Mouse (Mus musculus) right cerebral cortex, postnatal 25 days (tissue): ENCODE data around the gene Med23.
A peak's percentile ranks its signal among the peaks of the same experiment; 100 is the strongest.

ENCODE experiments used
- DNase-seq: peaks from one replicate; pipeline ENCODE4 v3.0.0; 2022

Med23 gene

DNA sequence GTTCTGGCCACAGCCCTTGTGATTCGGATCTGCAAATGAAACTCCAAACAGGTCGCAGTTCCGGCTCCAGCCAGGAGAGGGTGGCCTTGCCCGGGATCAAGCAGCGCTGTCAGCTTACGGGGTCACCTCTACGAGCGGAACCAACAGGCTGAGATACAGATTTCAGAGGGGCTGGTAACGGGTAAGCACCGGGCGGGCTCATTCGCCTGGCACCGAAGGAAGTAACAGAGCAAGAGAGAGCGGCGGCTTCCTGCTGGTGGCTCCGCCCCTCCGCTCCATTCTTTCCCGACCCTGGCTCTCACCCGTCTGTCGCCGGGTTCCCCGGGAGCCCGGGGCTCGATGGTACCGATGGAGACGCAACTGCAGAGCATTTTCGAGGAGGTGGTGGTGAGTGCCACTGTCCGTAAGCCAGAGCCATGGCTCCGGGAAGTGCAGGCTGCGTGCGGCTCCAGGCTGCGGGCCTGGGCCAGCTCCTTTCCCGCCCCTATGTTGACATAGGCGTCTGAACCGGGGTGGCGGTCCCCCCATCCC, at the start of gene Med23:
Gene Med23 (plus strand): TSS at position 227 of the 531 bp plus-strand sequence.
- DNase-seq: peak; percentile 96

DNA sequence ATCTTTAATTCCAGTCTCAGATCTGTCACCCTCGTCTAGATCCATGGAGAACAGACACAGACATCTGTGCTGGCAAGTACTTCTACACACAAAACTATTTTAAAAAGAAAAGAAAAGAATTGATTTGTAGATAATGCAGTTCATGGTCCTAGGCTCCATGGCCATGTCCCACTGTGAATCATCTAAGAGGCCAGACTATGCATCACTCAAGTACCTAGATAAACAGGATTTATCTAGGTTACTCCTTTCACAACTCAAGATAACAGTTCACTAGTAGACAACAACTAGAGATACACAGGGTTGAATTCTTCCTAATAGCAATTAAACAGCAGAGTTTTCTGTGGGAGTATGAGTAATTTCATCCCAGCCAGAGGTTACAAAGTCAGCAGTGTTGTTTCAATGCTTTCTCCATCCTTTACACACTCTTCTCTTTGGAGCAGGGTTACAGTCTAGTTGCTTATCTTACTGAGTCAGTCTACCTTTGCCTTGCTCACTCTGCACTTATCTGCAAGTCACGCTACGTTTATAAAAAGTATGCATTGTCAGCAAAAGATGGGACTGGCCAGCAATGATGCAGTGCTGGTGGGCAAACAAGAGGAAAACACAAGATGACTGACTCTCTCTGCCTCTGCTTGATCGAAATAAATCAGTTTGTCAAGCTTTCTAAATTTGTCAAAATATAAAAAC, 47.7 kb upstream of the Med23 start:
- no peak for DNase-seq

DNA sequence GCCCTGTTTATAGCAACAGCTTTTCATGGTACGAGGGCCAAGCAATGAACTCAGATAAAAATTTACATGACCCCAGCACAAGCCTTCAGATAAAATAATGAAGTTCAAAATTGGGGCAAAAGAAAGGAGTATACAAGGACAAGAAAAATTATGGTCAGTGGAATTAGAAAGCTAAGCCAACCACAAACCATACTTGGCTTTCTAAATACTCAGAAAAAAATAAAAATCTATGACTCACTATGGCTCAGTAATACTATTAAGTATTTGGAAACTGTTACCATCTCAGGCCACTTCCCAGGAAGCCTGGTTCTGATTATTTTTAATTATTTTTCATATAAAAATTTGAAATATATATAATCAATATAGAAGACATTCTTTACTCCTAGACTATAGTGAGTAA, 46.9 kb upstream of the Med23 start:
- no peak for DNase-seq

DNA sequence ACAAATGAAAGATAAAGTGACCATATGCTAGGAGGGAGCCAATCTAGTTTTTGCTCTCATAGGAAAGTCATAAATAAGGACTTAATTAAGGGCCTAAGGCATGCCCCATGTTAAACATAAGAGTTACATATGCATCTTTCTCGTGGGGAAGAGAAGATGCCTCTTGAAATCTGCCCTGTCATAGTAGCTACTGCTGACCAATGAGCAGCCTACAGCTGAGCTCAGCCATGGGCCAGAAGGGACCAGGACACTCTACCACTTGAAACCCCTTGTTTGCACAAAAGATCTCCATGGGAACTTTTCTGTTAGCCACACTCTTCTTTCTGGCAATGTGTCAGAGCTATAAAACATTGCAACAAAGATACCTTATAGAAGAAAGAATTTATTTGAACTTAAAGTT, 46.5 kb upstream of the Med23 start:
- DNase-seq: no peak

DNA sequence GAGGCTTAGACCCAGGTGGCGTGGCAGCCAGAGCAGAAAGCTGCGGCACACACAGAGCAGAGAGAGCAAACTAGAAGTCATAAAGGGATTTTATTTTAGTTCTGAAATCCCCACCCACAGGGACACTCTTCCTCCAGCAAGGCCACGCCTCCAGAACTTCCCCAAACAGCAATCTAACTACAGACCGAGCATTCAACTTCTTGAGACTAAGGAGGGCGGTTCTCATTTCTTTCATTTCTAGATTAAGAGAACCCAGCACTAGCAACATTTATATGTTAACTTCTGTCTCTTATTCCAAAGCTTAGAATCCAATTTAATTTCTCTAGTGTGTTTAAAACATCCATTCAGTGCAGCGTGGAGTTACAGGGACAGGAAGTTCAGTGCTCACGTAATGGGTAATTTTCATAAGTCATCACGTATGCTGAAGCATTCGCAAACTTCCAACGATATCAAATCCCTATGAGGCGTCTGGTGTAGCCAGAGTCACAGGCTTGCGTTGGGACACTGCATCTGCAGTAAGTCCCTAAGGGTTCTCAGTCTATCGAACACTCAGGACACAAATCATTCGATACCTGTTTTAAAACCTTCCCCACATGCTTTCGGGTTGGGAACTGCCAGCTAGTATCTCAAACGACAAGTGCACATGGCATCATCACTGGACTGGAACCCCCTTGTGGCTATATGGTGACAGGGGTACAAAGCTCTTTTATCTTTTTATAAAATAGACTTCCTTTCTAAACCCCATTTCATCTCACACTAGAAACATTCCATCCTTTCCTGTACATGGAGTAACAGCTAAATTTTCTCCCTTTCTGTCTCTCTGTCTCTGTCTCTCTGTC, 45.9 kb upstream of the Med23 start:
- no peak for DNase-seq

DNA sequence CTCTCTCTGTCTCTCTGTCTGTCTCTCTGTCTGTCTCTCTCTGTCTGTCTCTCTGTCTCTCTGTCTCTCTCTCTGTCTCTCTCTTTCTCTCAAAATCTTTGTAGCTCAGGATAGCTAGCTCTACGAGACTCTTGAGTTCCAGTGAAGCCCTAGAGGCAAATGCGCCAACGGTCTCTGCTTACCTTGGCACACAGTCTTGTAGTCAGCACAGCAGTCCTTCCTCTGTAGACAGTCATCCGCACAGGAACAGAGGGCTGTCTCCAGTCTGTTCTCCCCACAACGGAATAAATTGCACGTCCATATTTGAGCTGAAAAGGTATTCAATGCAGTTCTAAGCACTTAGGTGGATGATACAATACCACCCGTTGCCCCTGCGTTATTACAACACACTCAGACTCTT, 45.2 kb upstream of the Med23 start:
- no peak for DNase-seq

DNA sequence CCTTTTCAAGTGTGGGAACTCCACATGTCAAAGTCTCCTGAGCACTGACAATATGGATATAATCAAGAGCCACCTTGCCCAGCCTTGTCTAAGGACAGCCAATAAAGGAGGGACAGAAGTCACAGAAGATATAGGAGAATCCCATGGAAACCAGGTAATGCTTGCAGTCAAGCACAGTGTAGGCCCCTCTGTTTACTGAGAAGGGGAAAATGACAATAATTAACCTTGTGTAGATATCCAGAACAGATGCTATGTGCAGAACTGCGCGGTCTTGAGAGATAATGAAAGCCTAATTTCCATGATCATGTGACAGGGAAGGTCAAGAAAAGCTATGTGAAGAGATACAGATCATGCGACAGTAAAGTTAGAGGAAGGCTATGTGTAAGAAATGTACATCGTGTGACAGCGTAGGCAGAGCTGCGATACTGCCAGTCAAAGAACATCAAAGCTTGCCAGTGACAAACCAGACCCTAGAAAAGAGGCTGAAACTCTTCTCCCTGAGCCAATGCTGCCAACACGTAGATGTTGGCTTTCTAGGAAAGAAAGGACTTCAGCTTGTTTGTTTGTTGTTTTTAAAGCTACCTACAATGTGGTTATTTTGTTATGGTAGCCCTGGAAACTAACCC, 44.2 kb upstream of the Med23 start:
- DNase-seq: no peak

DNA sequence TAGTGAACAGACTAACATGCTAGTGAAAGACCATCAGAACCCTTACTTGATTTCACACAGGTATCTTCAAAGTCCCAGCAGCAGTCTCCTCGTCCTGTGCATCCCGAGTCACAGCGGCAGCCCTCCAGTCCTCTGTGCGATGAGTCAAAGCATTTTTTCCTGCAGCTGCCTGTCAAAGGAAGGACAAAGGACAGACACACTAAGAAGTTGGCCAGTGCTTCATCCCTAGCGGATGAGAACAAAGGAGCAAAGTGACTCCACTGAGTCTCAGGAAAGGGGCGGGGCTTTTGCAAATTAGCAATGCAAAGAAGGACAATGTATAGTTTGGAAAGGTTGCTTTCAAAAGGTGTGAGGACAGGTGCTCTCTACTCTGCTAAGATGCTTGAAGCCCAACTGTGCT, 43.7 kb upstream of the Med23 start:
- no peak for DNase-seq

DNA sequence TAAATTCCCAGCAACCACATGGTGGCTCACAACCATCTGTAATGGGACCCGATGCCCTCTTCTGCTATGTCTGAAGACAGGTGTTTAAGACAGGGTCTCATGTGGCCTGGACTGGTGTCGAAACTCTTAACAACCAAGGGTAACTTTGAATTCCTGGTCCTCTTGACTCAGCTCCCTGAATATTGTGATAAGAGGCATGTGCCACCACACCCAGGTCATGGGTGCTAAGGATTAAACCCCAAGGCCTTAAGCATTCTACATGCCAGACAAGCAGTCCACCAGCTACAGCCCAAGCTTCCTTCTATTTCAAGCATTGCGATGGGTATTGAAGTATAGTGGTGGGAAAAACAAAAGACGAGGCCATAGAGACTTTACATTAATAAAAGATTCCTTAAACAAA, 41.6 kb upstream of the Med23 start:
- no peak for DNase-seq

DNA sequence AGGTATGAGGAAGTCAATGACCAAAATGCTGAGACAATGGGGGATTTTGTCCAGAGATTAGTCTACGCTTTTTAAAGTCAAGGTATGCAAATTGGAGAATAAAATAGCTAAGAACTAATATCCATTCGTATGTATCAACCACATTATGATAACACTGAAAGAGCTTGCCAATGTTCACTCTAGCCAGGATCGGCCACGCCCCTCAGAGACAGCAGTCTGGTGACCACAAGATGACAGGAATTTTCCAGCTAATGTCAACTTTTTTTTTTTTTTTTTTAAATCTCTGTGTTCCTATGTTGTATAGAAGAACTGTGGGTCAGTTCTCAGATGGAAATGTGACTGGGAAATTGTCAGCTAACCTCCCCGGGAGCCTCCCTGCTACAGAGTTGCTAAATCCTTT, 39.3 kb upstream of the Med23 start:
- DNase-seq: no peak

DNA sequence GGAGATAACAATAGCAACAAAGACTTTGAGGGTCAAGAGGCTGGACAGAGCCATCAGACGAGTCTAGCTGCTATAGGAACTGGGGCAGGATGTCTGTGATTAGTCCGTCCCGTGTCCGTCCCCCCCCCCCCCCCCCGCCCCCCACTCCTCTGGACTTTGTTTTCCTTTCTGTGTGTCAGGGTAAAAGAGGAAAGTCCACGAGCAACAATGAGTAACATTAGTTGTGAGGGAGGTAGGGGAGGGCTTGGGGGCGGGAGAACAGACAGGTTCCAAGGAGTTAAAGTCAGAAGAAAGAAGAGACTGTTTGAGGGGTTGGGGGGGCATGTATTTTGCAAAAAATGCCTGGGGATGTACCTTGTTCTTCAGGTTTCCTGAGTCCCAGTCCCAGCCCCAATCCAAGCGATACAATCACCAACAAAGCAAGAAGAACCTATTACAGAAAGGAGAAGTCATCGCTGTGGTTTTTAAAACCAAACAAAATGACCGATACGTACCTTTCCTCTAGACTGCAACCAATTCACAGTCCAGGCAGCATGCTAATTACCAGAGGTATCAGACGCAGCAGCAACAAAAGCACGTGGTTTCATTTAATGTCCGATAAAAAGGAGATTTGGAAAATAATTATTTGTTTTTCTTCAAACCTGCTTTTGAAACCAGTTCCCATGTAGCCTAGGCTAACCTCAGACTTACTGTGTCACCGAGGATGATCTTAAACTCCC, 38.2 kb upstream of the Med23 start:
- no peak for DNase-seq

DNA sequence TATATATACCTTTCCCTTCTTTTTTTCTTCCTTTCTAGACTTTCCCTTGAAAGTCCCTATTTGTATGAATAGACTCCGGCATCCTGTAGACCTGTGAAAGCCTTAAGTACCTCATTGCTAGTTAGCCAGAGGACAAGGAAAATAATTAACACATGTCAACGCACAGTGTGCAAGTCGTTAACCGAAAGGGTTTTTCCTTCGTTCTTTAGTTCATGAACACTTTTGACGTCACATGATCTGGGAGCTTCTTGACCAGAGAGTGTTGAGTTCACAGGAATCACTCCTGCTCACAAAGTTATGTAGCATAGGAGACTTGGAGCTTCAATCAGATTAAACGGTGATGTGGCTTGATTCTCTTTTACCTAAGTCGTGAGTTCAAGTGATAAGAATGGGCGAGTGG, 37.5 kb upstream of the Med23 start:
- no peak for DNase-seq

DNA sequence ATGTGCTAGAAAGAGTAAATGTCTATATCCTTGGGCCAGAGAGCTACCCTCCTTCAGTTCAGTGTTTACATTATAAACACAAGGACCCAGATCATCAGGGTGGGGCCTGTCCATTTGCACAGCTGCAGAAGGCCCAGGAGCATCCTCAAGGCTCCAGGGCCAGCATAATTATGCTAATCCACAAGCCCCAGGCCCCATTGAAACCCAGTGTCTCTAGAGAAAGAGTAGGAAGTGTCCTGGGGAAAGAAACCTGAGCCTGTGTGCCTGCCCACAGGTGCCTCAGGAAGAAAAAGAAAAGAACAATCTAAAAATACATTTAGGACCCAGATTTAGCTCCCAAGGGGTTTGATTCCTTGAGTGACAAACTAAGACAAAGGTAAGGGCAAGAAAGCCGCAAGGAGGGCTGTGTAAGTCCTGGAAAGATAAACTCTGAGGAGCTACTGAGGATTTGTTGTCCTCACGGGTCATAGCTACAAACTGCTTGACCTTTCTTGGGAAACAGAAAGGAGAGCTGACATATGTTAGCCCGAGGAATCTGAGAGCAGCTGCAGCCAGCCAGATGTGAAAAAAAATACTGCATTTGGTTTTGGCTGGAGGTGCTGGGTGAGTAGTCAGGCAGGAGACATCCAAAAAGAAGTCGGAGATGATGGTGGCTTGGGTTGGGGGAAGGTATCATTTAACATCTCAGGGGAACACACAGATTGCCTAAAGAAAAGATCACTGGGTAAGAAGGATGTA, 35.0 kb upstream of the Med23 start:
- no peak for DNase-seq

DNA sequence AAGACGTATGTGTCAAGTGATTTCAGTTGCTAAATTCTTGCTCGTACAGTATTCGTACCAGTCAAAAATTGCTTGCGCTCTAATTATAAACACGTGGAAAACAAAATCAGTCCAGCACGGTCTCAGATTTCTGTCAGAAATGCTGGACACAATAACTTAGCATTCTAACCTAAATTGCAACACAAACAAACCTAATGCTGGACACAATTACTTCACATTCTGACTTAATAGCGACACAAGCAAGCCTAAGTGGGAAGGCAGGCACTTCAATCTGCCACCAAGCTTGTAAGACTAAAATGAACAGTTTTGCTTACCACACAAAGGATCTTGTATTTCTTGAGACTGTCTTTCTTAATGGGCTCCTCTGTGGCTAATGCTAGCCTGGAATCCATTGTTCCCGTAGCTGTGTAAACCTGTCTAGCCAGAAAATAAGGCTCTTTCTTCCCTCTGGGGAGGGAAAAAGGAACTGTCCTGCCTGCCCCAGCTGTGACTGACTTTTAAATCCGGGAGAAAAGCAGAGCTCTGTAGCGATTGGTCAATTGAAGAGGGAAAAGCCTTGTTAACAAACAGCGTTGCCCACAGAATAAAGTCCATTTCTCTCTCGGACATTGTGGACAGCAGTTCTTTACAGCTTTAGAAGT, 34.0 kb upstream of the Med23 start:
- DNase-seq: no peak

DNA sequence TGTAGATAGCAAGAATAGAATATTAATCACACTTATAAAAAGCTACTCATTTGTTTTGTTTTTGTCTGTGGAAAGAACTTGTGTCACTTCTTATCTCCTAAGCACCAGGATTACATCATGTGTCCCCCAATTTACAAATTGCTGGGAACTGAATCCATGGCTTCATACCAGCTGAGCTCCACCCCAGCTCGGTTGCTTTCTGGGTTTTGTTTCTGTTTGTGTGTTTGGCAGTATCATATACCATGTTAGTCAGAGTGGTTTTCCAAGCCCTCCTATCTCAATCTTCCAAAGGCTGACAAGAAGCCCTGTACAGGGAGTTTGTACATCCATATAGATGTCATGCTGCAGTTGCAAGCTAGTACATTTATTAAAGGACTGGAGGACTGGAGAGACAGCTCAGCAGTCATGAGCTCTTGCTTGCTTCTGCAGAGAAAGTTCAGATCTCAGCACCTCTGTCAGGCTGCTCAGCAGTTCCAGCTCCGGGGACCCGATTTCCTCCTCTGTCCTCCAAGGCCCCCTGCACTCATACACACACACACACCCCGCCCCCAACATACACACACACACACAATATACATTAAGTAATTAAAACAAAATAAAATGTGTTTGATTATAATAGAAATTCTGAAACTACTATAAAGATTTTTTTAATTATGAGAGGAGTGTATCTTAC, 33.3 kb upstream of the Med23 start:
- DNase-seq: no peak

DNA sequence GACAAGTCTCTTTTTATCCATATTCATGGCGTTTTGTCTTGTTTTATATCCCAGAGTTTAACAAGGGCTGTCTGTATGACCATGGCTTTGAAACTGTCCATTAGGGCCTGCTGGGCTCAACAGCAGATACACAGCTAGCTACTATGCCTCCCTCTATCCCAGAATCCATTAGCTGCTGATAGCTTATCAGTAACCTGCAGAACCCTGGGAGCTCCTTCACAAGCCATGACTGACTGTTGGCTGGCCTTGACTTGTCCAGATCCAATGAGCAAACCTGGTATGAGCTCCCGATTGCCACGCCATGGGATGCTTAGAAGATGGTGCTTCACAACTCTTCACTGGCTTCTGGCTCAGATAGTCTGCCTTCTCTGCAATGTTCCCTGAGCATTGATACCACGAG, 29.0 kb upstream of the Med23 start:
- no peak for DNase-seq

DNA sequence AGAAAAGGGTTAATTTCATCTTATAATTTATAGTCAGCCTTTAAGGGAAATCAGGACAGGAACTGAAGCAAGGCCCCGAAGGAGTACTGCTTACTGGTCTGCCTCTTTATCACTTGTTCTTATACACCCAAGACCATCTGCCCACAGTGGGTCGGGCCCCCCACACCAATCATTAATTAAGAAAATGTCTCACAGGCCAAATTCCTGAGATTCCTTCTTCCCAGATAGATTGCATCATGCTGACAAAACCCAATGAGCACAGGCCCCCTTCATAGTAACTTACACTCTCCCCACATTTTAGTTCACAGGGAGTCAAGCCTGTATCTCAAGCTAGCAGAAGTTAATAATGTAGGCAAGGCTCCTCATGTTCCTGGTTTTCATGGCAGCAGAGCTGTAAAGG, 27.8 kb upstream of the Med23 start:
- DNase-seq: no peak

DNA sequence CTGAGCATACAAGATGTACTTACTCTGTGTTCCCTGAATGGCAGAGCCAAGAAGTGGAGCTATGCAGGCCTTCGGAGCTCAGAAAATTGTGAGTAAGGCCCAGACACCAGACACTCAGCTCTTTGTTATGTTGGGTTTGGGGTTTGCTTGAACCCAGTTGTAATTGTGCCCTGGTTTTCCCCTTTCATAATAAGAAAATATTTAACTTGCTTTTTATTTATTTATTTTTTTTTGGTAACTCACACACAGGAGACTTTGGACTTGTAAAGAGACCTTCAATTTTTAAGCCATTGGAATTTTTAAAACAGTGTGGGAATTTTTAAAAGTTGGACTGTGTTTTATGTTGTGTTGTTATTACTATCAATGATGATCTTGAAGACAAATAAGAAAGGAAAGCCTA, 27.1 kb upstream of the Med23 start, which contains the start of gene Enpp3:
Gene Enpp3 (minus strand): TSS at position 148 of the 400 bp plus-strand sequence.
- DNase-seq: no peak

DNA sequence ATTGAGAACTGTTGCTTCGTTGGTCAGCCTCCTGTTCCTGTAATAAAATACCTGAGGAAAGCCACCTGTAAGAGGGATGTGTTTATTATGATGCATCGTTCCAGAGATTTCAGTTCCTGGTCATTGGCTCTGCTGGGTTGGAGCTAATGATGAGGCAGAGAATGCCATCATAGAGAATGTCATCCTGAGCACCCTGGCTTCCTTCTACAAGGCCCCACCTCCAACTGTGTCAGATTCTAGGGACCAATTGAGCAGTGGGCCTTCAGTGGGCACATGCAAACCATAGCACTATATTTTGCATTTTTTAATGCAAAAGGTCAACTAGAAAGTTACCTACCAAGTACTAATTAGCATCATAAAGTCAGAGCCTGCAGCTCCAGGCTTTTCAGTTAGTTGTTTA, 6.6 kb upstream of the Med23 start:
- DNase-seq: no peak

DNA sequence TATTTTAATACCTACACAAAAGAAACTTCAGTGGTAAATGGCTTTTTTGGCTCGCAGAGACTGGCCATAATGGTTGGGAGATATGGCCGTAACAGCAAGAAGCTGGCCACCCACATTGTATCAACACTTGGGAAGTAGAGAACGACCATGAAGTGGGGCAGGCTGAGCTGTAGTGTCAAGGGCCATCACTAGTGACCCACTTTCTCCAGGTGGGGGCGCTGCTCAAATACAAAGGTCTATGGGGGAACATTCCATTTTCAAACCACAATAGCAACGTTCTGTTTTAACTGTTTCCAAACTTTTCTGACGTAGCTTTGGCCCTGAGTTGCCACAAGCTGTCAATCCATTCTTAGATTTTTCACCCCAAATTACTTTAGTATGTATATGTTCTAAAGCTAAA, 5.4 kb upstream of the Med23 start:
- no peak for DNase-seq

DNA sequence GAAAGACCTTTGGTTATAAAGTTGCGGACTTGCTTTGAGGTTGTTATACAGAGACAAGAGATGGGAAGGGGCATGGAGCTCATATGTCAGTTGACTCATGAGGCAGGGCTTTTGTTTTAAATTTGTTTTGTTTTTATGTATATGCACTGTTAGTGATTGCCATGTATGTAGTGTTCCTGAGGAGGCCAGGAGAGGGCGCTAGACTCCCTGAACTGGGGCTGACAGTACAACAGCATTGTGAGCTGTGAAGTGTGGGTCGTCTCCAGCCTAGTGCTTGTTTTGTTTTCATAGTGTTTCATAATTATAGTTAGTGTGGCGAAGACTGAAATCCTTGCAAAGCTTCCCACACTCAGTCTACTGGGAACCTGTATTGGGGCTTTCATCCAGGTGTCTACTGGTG, 3.8 kb downstream of the Med23 start:
- no peak for DNase-seq
